Mouse (Mus musculus) kidney, postnatal 10 days (tissue): ENCODE measurements around the gene Adgrf2.

Source experiments
- DNase-seq: peaks from one replicate; pipeline ENCODE4 v3.0.0; 2021; ENCODE audit warnings: mixed read lengths

Adgrf2 gene

DNA sequence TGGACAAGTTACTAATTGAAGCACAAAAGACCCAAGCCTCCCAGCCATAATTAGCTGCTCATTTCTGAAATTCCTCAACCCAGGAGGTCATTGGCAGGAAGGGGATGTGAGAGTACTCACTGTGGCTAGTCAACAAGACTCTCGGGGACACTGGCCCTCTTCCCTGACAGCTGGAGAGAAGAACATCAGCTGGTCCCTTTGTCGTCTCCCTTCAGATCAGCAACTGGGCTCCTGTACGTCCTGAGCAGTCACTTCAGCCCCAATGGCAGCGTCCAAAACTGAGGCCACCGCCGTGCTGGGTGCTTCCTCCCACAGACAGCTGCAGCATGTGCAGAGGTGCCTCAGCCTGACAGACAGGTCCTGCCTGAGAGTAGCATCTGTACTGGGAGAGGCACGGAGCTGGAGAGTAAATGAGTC is at the start of gene Adgrf2:
Adgrf2 (minus strand) TSS at position 379 of the 417 bp plus-strand sequence.
- DNase-seq: peak; percentile 61

DNA sequence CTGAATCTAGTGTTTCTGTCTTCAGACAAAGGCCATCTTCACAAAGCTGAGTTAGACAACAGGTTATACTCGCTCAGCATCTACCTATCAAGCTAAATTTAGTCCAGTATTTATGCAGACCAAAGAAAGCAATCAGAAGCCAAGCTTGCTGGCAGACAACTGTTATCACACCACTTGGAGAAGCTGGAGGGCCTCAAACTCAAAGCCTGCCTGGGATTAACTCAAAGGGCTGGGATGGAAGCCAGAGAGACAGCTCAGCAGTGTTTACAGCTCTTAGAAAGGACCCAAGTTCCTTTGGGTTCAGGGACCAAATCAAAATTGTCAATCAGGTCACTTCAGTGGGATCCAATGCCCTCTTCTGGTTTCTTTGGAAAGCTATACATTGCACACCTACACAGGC is 48.8 kb upstream of the Adgrf2 start:
- no peak for DNase-seq

DNA sequence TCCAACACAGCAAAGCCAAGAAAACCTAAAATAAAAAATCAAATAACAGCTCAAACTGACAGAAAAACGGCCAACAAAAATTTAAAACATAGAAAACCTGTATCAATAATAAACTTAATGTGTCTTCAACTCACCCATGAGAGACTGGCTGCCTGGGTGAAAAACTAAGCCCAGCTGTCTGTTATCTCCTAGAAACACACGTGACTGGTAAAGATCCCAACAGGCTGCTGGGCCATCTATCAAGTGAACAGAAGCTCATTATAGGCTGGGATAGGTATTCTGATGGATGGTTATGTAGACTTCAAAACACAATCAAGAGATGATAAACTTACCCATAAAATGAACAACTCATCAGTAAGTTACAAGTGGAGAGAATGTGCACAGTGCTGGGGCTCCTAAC is 47.7 kb upstream of the Adgrf2 start:
- DNase-seq: no peak

DNA sequence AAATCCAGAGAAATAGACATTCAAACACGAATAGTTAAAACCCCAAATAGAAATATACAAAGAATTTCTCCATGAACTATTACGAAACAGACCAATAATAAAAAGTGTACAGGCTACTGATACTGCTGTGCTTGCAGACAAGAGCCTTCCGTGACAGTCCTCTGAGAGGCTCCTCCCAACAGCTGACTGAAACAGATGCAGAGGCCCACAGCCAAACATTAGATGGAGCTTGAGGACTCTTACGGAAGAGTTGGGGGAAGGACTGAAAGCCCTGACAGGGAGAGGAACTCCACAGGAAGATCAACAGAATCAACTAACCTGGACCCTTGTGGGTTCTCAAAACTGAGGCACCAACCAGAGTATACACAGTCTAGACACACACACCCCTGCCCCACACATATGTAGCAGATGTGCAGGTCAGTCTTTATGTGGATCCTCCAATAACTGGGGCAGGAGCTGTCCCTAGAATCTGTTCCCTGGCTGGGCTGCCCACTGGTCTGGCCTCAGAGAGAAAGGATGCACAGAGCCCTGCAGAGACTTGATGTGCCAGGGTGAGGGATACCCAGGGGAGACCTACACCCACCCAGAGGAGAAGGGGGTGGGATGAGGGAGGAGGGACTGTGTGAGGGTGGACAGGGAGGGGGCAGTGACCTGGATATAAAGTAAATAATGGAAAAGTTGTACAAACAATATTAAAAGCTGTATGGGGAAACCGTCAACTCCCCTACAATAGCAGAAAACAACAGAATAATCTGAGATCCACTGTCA is 46.9 kb upstream of the Adgrf2 start:
- DNase-seq: peak; percentile 19

DNA sequence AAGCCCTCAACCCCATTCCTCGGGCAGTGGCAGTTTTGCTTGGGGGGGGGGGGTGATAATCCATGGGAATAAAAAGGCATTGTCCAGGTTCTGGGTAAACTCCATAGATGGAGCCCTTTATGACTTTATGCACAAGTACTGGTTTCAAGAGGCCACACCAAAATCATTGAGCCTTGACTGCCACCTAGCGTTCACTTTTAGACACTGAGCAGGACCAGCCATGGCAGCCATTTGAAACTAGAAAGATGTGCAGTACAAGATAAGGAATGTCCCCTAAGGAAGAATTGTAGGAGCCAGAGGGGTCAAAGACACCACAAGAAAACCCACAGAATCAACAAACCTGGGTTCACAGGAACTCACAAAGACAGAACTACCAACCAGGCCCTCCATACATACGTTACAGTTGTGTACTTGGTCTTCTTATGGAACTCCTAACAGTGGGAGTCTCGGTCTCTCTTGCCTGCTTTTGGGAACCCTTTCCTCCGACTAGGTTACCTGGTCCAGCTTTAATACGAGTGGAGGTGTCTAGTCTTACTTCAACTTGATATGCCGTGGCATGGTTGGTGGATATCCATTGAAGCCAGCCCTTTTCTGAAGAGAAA is 40.3 kb upstream of the Adgrf2 start:
- peak; percentile 82 for DNase-seq

DNA sequence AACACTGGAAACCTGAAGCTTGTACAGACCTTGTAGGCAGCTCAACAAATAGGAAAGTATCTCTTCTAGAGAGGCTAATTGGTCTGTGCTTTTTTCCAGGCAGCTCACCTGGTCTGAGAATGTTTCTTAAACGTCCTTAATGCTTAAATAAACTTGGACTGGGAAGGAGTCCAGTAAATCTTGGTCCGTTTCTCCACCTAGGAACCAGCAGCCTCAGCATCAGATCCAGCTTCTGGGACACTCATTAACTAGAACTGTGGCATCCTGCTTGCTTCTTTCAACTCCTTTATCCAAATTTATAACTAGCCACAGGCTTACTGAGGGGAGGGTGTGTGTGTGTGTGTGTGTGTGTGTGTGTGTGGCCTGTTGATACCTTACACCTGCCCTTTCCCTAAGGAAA is 11.8 kb upstream of the Adgrf2 start:
- DNase-seq: no peak

DNA sequence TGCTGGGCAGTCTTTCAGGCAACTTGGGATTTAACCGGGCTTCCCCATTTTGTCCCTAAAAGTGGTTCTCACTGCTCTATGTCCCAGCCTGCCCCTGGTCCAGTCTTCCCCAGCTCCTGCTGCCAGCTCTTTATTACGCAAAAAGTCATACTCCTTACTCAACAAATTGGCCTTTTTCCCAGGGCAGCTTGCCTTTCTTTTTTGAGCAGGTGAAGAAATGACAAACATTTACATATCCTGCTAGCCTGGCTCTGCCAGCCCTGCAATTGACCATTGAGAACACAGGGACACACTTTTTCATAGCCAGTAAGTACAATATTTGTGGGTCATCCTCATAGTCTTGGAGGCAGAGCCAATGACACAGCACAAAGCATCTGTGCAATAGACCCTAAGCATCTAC is 10.2 kb upstream of the Adgrf2 start:
- DNase-seq: no peak

DNA sequence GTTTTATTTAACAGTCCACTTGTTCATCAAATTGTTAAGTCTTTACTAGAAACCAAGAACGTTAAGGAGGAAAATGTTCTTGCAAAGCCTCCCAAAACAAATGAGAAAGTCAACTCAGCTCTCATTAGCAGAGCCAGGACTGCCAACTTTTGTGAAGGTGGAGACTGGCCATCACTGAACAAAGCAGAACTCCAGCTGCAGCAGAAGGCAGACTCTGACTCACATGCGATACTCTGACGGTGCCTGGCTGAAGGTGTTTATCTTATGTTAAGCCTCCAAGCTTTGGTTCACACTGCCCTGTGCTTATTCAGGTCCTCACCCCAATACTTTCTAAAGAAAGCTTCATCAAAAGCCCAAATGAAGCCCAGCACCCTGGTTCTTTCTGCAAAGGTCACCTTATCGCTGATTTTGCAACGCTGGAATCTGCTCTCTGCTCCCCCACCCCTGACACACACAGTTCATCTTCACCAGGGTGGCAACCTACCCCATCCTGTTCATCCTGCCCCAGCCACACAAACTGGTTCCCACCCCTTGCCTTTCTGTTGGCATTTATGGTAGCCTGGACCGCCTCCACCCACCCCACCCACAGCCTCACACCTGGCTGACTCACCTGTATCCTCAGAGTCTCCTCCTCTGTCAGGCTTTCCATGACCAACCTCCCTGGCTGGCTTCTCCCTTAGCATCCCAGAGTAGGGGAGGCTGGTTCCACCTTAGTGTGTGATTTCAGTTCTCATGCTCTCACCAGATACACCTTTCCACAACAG is 3.9 kb upstream of the Adgrf2 start:
- no peak for DNase-seq

DNA sequence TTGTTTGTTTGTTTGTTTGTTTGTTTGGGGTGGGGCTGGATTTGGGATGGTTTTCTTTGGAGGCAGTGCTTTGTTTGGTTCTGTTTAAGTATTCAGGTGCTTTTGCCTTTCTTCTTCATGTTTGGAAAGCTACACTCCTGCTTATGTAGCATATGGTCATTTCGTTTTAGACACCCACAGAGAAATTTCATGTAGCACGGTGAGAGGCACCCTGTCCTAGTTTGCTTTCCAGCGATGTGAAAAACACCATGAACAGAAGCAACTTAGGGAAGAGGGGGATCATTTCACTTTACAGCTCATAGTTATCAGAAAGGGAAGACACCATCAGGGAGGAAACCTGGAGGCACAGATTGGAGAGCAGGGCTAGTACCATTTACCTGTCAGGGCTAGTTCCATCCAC is 844 bp upstream of the Adgrf2 start:
- DNase-seq: no peak

DNA sequence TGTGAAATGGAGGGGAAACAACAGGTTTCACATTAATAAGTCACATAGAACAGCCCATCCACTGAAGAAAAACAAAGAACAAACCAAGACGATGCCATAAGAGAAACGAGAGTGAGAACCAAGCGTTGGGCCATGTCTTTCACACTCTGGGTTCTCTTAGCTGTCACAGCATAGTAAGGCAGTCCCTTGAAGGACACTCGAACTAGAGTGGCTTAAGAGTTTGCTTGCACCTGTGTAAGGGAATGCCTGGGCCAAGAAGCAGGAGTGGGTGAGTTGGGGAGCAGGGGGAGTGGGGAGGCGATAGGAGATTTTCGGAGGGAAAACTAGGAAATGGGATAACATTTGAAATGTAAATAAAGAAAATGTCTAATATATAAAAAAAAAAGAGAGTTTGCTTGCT is 3.2 kb downstream of the Adgrf2 start:
- DNase-seq: no peak

DNA sequence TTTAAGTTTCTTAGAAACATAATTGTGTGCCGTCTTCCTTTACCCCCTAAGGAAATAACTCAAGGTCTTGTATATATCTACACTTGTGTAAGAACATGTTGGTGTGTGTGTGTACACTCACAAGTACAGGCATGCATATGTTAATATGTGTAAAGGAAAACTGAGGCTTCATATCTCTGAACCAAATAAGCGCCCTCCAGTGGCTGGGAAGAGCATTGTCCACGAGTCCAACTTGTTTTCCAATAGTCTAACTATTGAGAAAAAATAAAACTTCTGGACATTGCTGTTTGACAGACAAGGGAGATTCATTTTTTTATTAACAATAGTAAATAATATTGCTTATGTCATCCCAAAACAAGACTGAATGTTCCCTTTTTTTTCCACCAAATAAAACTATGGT is 24.8 kb downstream of the Adgrf2 start:
- no peak for DNase-seq

DNA sequence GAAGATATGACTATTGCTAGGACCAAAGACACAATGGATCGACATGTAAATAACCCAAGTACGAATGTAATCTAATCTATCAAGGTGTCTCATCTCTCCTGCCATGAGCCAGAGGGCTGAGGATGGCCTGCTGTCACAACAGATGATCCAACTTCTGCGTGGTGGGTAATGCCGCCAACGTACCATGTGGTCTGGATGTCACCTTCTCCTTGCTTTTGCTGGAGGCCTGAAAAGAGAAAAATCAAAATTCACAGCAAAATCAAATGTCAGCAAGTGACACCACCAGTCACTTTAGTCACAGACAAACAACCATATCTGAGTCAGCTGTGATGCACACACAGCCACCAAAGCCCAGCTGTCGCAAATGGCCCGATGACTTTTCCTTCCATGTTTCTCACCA is 27.0 kb downstream of the Adgrf2 start:
- no peak for DNase-seq

DNA sequence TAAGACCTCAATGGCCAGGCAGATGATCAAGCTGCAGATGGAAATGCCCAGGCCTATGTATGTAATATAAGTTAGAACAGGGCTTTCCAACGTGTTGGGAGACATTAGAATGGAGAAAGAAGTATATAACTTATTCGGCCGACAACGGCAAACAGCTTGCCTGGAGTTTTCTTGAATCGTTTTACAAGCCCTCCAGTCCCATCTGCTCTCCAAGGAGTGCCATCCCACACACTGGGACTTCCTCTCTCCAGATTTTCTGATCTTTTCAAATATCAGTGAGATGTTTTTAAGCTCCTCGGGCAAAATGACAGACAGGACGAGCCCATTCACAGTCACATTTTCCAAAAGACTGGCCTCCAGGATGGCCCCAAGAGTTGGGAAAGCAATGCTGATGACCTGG is 31.3 kb downstream of the Adgrf2 start:
- DNase-seq: no peak

DNA sequence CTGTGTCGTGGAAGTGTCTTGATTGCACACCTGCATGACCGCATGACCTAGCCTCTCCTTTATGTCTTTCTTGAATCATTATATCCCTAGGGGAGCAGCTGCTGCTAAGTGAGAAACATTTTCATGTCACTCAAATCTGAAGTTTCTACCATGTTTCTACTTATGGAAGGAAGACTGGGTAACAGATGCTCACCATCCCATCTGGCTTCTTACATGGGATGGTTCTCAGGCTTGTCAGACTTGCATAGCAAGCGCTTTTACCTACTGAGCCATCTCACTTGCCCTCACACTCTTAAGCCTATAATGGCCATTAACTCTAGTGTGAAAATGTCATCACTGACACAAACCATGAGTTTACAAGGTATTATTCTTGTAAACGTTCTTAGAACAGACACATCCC is 36.4 kb downstream of the Adgrf2 start:
- DNase-seq: no peak

DNA sequence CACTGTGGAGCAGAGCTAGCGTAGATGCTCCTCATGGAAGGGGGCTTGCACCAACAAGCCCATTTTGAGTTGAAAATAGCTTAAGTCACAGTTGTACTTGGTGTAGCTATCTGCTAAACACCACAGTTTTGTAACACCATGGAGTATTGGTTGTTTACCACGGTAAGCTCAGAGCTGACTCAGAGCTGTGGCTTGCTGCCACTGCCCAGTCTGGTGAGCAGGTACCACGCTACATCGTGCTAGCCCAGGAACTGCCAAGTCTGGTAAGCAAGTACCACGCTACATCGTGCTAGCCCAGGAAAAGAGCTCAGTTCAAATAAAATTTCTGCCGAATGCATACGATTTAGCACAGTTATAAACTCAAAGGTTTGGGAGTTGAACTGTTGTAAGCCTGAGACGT is 39.8 kb downstream of the Adgrf2 start:
- no peak for DNase-seq

DNA sequence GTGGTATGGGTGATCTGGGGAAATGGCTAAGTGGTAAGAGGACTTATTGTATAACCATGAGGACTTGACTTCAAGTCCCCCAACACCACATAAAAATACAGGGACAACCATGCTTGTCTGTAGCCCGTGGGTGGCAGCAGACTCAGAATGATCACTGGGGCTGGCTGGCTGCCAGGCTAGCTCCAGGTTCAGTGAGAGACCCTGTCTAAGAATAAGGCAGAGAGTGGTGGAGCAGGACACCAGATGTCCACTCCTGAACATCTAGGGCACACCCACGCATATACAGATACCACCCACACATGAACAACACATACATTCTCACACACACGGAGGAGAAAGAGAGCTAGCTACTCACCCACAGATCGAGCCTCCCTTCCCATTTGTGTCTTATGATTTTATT is 47.2 kb downstream of the Adgrf2 start:
- DNase-seq: peak; percentile 20

DNA sequence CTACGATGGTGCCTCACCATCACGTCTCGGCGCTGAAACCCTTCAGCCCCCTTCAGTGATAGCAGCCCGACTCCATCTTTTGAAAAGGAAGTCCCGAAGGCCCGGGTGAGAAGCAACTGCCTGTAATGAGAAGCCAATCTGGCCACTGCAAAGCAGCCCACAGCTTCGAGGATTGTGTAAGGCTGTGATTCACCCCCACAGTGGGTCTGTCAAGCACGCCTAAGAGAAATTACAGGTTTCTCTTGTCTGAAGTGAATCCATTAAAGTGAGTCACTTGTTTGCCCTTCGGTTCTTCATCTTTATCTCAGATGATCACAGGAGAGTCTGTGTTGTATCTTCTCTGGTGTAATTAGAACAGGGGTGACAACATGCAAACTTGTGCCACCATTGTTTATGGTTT is 49.8 kb downstream of the Adgrf2 start, which contains the start of gene Adgrf4:
Adgrf4 (minus strand) TSS at position 149 of the 400 bp plus-strand sequence.
- no peak for DNase-seq

DNA sequence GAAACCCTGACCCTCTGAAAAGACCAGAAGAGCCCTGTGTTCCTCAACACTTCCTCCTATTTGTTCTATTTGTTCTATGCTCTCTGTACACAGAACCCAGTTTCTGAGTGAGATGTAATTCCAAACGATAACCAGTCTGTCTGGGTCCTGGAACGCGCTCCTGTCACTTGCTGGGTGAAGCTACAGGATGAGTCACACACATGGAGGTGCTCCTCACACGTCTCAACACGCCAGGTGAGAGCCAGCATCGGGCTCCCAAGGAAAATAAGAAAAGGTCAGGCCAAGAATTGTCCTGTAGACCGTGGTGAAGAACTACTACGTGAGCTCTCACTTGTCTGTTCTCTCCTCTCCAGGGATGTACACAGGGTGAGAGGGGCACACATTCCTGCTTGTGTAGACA is 51.4 kb downstream of the Adgrf2 start:
- no peak for DNase-seq
